Mouse (Mus musculus): ENCODE data around the gene Cnpy2. TPM values are rescaled to one million over a fixed set of nuclear protein-coding genes. Genes with fewer than 3 reads are reported as not detected.

The Cnpy2 gene
- polyA plus RNA-seq, 1 experiment, result 63.7 TPM

GRCm38 (mm10) chr10:128296370-128297090 is 25.7 kb upstream of the Cnpy2 start:
- TF ChIP-seq CTCF (IDR thresholded peaks at IDR 0.05; ENCODE audit: extremely low read depth, insufficient read depth, low read length) (no peak), POLR2A (IDR thresholded peaks at IDR 0.05; ENCODE audit: extremely low read depth, insufficient read depth, low read length) (no peak)
- Histone ChIP-seq H3K4me1 (ENCODE audit: control insufficient read depth, insufficient read depth, low read length) (no peaks in the 10 kb centered on the region), H3K27ac (ENCODE audit: insufficient read depth, low read length) (no peak overlapping the region), H3K4me3 (ENCODE audit: insufficient read depth, low read length) (no peak overlapping the region)

- no peak overlapping the region for H3K27ac ChIP-seq (ENCODE audit: insufficient read depth, low read length)
- H3K4me1 ChIP-seq (ENCODE audit: control insufficient read depth, insufficient read depth, low read length), result no peaks in the 10 kb centered on the region
- TF ChIP-seq CTCF (IDR thresholded peaks at IDR 0.05; ENCODE audit: extremely low read depth, insufficient read depth, low read length) (no peak), POLR2A (IDR thresholded peaks at IDR 0.05; ENCODE audit: extremely low read depth, insufficient read depth, low read length) (no peak)
- H3K4me3 ChIP-seq (ENCODE audit: insufficient read depth, low read length), result no peak overlapping the region
Observed at GRCm38 (mm10) chr10:128297221-128297620, 25.0 kb upstream of the Cnpy2 start.

GRCm38 (mm10) chr10:128297622-128298021 is 24.6 kb upstream of the Cnpy2 start:
- H3K4me3 ChIP-seq (ENCODE audit: insufficient read depth, low read length), result no peak overlapping the region
- H3K4me1 ChIP-seq (ENCODE audit: control insufficient read depth, insufficient read depth, low read length), result peaks cover 3% of the 10 kb centered on the region; the same call in 1 of the 2 replicates
- no peak for TF ChIP-seq CTCF (IDR thresholded peaks at IDR 0.05; ENCODE audit: extremely low read depth, insufficient read depth, low read length)
- no peak for TF ChIP-seq POLR2A (IDR thresholded peaks at IDR 0.05; ENCODE audit: extremely low read depth, insufficient read depth, low read length)
- H3K27ac ChIP-seq (ENCODE audit: insufficient read depth, low read length), result no peak overlapping the region

GRCm38 (mm10) chr10:128298243-128298642 is 24.0 kb upstream of the Cnpy2 start:
- H3K27ac ChIP-seq (ENCODE audit: insufficient read depth, low read length), result no peak overlapping the region
- H3K4me3 ChIP-seq (ENCODE audit: insufficient read depth, low read length), result no peak overlapping the region
- TF ChIP-seq CTCF (IDR thresholded peaks at IDR 0.05; ENCODE audit: extremely low read depth, insufficient read depth, low read length), result no peak
- TF ChIP-seq POLR2A (IDR thresholded peaks at IDR 0.05; ENCODE audit: extremely low read depth, insufficient read depth, low read length), result no peak

GRCm38 (mm10) chr10:128298702-128299171 is 23.5 kb upstream of the Cnpy2 start, which contains the start of gene Il23a:
Gene Il23a, minus strand, starts transcription at chr10:128298752.
- TF ChIP-seq POLR2A (IDR thresholded peaks at IDR 0.05; ENCODE audit: extremely low read depth, insufficient read depth, low read length), result no peak
- TF ChIP-seq CTCF (IDR thresholded peaks at IDR 0.05; ENCODE audit: extremely low read depth, insufficient read depth, low read length), result no peak
- H3K4me1 ChIP-seq (ENCODE audit: control insufficient read depth, insufficient read depth, low read length), result peaks cover 3% of the 10 kb centered on the region
- H3K27ac ChIP-seq (ENCODE audit: insufficient read depth, low read length), result no peak within 1 kb of the TSS
- no peak within 1 kb of the TSS for H3K4me3 ChIP-seq (ENCODE audit: insufficient read depth, low read length)

More at GRCm38 (mm10) chr10:128298243-128298642, 24.0 kb upstream of the Cnpy2 start:
- peaks cover 3% of the 10 kb centered on the region; the same call in 1 of the 2 replicates for H3K4me1 ChIP-seq (ENCODE audit: control insufficient read depth, insufficient read depth, low read length)

DNA sequence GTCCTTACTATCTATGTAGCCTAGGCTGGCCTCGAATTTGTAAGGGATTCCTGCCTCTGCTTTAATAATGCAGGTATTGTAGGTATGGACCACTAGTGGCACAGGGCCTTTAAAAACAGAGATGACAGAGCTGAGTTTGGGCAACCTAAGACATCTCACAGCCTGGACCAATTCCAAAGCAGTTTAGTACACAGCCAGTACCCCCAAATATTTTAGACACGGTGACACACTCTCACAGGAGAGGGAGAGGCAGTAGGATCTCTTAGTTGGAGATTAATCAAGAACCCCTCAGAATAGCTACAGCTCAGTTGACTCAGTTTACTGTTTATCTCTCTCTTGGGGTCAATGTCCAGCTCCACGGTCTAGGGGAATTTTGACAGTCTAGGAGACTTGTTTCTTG is 19.9 kb upstream of the Cnpy2 start:
- Histone ChIP-seq H3K4me1 (ENCODE audit: control insufficient read depth, insufficient read depth, low read length) (peaks cover 7% of the 10 kb centered on the region), H3K4me3 (ENCODE audit: insufficient read depth, low read length) (peak overlapping the region; percentile 45), H3K27ac (ENCODE audit: insufficient read depth, low read length) (peak overlapping the region; percentile 68)
- TF ChIP-seq CTCF (IDR thresholded peaks at IDR 0.05; ENCODE audit: extremely low read depth, insufficient read depth, low read length) (no peak), POLR2A (IDR thresholded peaks at IDR 0.05; ENCODE audit: extremely low read depth, insufficient read depth, low read length) (no peak)

- peak overlapping the region; percentile 45 for H3K4me3 ChIP-seq (ENCODE audit: insufficient read depth, low read length)
- TF ChIP-seq CTCF (IDR thresholded peaks at IDR 0.05; ENCODE audit: extremely low read depth, insufficient read depth, low read length), result no peak
- TF ChIP-seq POLR2A (IDR thresholded peaks at IDR 0.05; ENCODE audit: extremely low read depth, insufficient read depth, low read length), result no peak
Observed at GRCm38 (mm10) chr10:128302785-128303125, 19.5 kb upstream of the Cnpy2 start.

GRCm38 (mm10) chr10:128303126-128304021 is 18.9 kb upstream of the Cnpy2 start, which contains the start of gene Pan2:
Gene Pan2, plus strand, starts transcription at chr10:128303335.
- Histone ChIP-seq H3K27ac (ENCODE audit: insufficient read depth, low read length) (peak within 1 kb of the TSS; percentile 84), H3K4me1 (ENCODE audit: control insufficient read depth, insufficient read depth, low read length) (peaks cover 7% of the 10 kb centered on the region), H3K4me3 (ENCODE audit: insufficient read depth, low read length) (peak within 1 kb of the TSS; percentile 45)
- peak; percentile 76 for TF ChIP-seq POLR2A (IDR thresholded peaks at IDR 0.05; ENCODE audit: extremely low read depth, insufficient read depth, low read length)
- TF ChIP-seq CTCF (IDR thresholded peaks at IDR 0.05; ENCODE audit: extremely low read depth, insufficient read depth, low read length), result no peak

More at GRCm38 (mm10) chr10:128302785-128303125, 19.5 kb upstream of the Cnpy2 start:
- Histone ChIP-seq H3K27ac (ENCODE audit: insufficient read depth, low read length) (peak overlapping the region; percentile 68), H3K4me1 (ENCODE audit: control insufficient read depth, insufficient read depth, low read length) (peaks cover 7% of the 10 kb centered on the region)

DNA sequence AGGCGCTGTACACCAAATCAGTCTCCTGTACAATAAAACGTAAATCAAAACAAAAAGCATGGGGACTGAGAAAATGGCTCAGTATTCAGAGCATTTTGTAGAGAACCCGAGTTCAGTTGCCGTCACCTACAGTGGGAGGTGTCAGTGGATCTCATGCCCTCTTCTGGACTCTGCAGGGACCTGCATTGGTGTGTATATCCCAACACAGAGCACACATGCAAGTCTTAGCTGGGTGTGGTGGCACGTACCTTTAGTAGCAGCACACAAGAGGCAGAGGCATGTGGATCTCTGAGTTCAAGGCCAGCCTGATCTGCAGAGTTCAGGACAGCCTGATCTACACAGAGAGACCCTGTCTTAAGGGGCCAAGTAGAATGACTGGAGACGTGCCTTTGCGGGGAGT is 12.6 kb upstream of the Cnpy2 start:
- Histone ChIP-seq H3K27ac (ENCODE audit: insufficient read depth, low read length) (no peak overlapping the region), H3K4me3 (ENCODE audit: insufficient read depth, low read length) (no peak overlapping the region), H3K4me1 (ENCODE audit: control insufficient read depth, insufficient read depth, low read length) (no peaks in the 10 kb centered on the region)
- no peak for TF ChIP-seq POLR2A (IDR thresholded peaks at IDR 0.05; ENCODE audit: extremely low read depth, insufficient read depth, low read length)
- no peak for TF ChIP-seq CTCF (IDR thresholded peaks at IDR 0.05; ENCODE audit: extremely low read depth, insufficient read depth, low read length)
